Mouse (Mus musculus): ENCODE measurements around the gene Rab9b. TPM values are rescaled to one million over a fixed set of nuclear protein-coding genes. Genes with fewer than 3 reads are reported as not detected.

Gene Rab9b
- polyA plus RNA-seq (2016; fragmentation: Nextera tagmentation; extraction: Ambion mirVana) = 8.4 and 10.5 TPM in 2 replicates

DNA sequence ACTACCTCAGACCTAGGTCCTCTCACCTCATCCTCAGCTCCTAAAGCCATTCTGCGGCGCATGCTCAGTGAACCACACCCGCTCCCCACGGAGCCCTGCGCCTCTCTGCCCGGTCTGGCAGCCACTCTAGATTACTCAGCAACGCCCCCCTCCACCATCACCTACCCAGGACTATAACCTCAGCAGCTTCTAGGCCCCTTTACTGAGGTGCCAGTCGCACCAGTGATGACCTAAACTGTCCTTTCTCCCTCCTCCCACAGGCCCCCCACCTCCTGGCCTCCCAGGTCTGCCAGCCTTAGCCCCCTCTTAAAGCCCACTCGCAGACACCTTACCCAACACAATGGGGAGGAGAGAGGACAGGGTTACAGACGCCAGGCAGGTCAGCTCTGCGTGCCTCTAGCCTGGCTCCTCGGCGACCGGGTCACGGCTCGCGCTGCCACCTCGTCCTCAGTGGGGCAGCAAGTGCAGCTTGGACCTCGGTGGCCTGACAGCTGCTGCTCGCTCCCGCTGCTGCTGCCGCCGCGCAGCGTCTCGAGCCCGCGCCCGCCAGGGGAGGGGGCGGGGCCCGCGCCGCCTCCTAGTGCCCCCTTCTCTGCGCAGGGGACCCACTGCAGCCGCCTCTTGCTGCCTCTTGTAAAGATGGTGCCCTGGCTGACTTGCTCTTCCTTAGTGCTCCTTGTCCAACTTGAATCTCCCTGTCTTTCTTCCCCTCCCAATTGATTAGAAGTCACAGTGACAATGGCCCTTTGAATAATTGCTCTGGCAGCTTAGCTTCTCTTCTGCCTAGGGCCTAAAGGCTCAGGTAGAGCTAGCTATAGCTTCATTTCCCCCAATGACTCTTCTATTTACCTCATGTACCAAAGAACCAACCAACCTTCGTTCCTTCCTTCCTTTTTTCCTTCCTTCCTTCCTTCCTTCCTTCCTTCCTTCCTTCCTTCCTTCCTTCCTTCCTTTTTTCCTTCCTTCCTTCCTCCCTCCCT lies at the start of gene Rab9b:
Gene Rab9b, minus strand, starts transcription at position 695 of the 980 bp plus-strand sequence.
- 21% methylated on average over 22 of the region's 36 CpGs for WGBS
- Histone ChIP-seq H3K27ac (no peak within 1 kb of the TSS), H3K4me3 (peak within 1 kb of the TSS; percentile 50), H3K9me3 (no peaks in the 10 kb centered on the region), H3K9ac (peak within 1 kb of the TSS; percentile 56), H3K4me1 (no peaks in the 10 kb centered on the region), H3K36me3 (no peaks in the 10 kb centered on the region), H3K27me3 (replicated peaks) (no peaks in the 10 kb centered on the region), H3K4me2 (replicated peaks) (peak within 1 kb of the TSS; percentile 61)
- peak; percentile 96 for ATAC-seq (ENCODE audit: low FRiP score, low read depth)

DNA sequence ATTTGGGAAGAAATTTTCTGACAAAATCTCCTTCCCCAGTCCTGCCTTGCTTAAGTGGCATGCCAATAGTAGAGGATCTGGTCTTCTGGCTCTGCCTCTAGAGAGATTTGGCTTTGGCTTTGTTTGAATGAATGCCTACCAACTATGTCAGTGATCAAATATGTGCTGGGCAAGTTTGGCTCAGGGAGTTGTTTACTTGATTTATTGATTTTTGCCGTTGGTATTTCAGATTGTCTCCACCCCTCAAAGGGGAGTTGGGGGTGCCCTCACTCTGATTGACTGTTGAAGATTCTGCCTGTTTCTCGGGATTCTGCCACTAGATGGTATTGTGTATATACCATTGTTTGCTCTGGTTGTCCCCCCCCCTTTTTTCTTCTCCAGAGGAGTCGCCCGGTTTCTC lies 35.8 kb upstream of the Rab9b start:
- Histone ChIP-seq H3K36me3 (no peaks in the 10 kb centered on the region), H3K4me3 (no peak overlapping the region), H3K9ac (no peak overlapping the region), H3K9me3 (no peaks in the 10 kb centered on the region), H3K4me1 (no peaks in the 10 kb centered on the region), H3K4me2 (replicated peaks) (no peak overlapping the region), H3K27ac (no peak overlapping the region), H3K27me3 (replicated peaks) (no peaks in the 10 kb centered on the region)
- ATAC-seq (ENCODE audit: low FRiP score, low read depth) = no peak
- 72% methylated on average over 4 of the region's 4 CpGs for WGBS

DNA sequence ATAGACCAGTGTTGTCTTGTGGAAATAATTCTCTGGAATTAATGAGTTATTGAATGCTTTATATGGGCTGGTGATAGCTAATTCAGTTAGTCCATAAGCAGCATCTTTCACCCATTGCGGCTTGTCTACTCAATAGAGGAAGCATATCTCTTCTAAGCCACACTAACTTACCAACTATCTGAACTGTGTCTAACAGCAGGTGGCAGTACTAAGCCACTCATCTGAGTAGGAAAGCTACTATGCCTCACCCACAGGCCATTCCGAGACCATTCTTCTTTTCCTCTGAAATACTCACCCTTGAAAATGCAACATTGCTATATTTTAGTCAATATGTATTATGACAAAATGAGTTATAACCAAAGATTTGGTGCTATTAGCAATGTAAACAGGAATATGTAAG lies 27.2 kb upstream of the Rab9b start:
- Histone ChIP-seq H3K9ac (no peak overlapping the region), H3K27ac (no peak overlapping the region), H3K36me3 (no peaks in the 10 kb centered on the region), H3K4me1 (no peaks in the 10 kb centered on the region), H3K27me3 (replicated peaks) (no peaks in the 10 kb centered on the region), H3K9me3 (no peaks in the 10 kb centered on the region), H3K4me2 (replicated peaks) (no peak overlapping the region), H3K4me3 (no peak overlapping the region)
- ATAC-seq (ENCODE audit: low FRiP score, low read depth) = no peak
- 69% methylated on average over 2 of the region's 2 CpGs for WGBS

DNA sequence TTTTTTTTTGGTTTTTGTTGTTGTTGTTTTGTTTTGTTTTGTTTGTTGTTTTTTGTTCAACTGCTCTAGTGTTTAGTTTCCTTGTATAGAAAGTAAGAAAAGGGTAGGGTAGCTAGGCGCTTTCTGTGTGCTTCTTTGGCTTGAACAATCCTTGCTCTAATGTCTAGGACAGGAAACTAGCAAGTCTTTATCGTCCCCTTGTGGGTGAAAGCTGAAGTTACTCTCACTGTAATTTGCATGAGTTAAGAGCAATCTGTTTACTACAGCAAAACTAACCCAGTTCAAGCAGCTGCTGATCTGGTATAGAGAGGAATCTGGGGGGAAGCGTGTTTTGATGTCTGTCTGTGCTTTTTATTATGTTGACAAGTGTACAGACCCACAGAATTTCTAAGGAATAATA lies 18.3 kb downstream of the Rab9b start:
- 41% methylated on average over 3 of the region's 3 CpGs for WGBS
- ATAC-seq (ENCODE audit: low FRiP score, low read depth) = no peak
- Histone ChIP-seq H3K4me1 (no peaks in the 10 kb centered on the region), H3K4me2 (replicated peaks) (no peak overlapping the region), H3K4me3 (no peak overlapping the region), H3K27me3 (replicated peaks) (no peaks in the 10 kb centered on the region), H3K9me3 (no peaks in the 10 kb centered on the region), H3K9ac (no peak overlapping the region), H3K36me3 (no peaks in the 10 kb centered on the region), H3K27ac (no peak overlapping the region)

DNA sequence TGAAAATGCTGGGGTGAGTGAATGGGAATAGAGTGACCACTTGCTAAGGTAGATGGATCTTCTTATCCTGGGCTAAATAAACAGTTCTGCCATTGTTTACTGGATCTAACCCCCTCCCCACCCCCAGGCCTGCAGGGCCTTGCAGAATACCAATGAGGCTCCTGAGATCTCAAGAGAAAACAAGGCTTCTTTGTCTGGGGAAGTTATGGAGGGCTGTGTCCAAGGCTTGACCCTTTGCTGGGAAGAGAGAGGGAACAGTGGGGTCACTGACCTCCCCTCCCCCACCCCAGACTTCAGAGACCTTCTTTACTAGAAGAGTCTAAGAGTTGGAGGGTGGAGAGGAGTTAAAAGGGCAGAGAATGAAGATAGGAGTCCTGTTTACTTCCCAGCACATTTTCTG lies 39.9 kb downstream of the Rab9b start:
- H3K4me2 ChIP-seq (replicated peaks) = no peak overlapping the region
- no peak for ATAC-seq (ENCODE audit: low FRiP score, low read depth)
- 0 out of 2 replicates have a peak, but pooled peaks cover 3% of the 10 kb centered on the region for H3K4me1 ChIP-seq
- H3K27ac ChIP-seq = no peak overlapping the region
- no peak overlapping the region for H3K9ac ChIP-seq
- no peaks in the 10 kb centered on the region for H3K27me3 ChIP-seq (replicated peaks)
- H3K36me3 ChIP-seq = no peaks in the 10 kb centered on the region
- H3K4me3 ChIP-seq = no peak overlapping the region
- no peaks in the 10 kb centered on the region for H3K9me3 ChIP-seq

DNA sequence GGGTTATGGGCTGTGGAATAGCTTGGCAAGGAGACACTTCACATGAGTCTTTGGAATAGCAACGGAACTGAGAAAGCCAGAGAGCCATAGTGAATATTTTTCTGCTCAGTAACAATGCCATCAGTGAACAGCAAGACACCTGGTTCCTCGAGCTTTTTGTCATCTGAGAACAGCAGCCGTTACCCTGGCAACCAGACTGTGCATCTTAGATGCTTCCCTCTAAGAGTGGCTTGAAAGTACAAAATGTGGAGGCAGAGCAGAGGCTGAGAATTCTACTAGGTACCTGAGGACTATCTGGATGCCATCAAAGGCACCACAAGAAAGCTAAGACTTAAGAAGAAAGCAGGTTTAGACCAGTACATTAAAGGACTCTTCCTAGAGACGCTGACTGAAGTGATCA lies 43.5 kb downstream of the Rab9b start:
- Histone ChIP-seq H3K4me3 (no peak overlapping the region), H3K27ac (no peak overlapping the region), H3K36me3 (no peaks in the 10 kb centered on the region), H3K4me2 (replicated peaks) (no peak overlapping the region), H3K9me3 (no peaks in the 10 kb centered on the region), H3K4me1 (0 out of 2 replicates have a peak, but pooled peaks cover 3% of the 10 kb centered on the region), H3K27me3 (replicated peaks) (no peaks in the 10 kb centered on the region), H3K9ac (no peak overlapping the region)
- no peak for ATAC-seq (ENCODE audit: low FRiP score, low read depth)
- WGBS = 65% methylated on average over 4 of the region's 4 CpGs

DNA sequence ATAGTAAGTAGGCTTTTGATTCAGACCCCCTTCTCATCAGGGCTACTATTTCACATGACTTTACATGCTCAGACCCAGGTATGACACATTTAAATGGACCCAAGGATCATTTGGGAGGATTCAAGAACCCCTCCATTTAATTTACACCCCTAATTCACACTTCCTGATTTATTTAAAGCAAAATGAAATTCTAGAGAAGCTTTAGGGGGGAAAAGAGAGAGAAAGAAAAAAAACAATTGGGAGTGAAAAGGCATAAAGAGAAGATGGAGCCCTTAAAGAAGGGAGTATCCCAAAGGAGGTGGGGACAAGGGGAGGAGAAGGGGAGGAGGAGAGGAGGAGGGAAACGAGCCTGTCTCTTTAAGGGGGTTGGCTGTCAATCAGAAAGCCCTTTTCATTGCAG lies 46.2 kb downstream of the Rab9b start, which contains the start of gene Plp1:
Gene Plp1, plus strand, starts transcription at position 301 of the 400 bp plus-strand sequence.
- Histone ChIP-seq H3K9ac (no peak within 1 kb of the TSS), H3K4me1 (no peaks in the 10 kb centered on the region), H3K27ac (no peak within 1 kb of the TSS), H3K27me3 (replicated peaks) (no peaks in the 10 kb centered on the region), H3K4me2 (replicated peaks) (no peak within 1 kb of the TSS), H3K9me3 (no peaks in the 10 kb centered on the region), H3K36me3 (no peaks in the 10 kb centered on the region), H3K4me3 (no peak within 1 kb of the TSS)
- WGBS = 25% methylated on average over 1 of the region's 1 CpGs
- no peak for ATAC-seq (ENCODE audit: low FRiP score, low read depth)

DNA sequence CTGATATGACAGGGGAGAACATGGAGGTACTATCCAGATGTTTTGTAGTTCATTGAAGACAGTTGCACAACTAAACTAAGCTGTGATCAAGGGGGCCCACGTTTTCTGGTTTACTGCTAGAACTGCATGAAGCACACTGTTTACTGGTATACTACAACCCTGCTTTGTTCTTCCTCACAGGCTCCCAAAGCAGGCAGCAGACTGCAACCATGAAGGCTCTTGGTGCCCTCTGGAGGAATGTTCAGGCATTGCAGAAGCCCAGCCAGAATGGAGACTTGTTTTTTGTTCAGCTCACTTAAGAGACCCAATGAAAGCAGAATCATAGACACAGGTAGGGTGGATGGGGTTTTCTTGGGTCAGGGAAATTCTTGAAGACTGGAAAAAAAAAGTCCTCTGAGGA lies 48.3 kb downstream of the Rab9b start:
- Histone ChIP-seq H3K27me3 (replicated peaks) (no peaks in the 10 kb centered on the region), H3K4me1 (no peaks in the 10 kb centered on the region), H3K36me3 (no peaks in the 10 kb centered on the region), H3K4me2 (replicated peaks) (no peak overlapping the region), H3K4me3 (no peak overlapping the region), H3K9ac (no peak overlapping the region), H3K9me3 (no peaks in the 10 kb centered on the region), H3K27ac (no peak overlapping the region)
- WGBS = 13% methylated on average over 1 of the region's 1 CpGs
- peak; percentile 89 for ATAC-seq (ENCODE audit: low FRiP score, low read depth)

DNA sequence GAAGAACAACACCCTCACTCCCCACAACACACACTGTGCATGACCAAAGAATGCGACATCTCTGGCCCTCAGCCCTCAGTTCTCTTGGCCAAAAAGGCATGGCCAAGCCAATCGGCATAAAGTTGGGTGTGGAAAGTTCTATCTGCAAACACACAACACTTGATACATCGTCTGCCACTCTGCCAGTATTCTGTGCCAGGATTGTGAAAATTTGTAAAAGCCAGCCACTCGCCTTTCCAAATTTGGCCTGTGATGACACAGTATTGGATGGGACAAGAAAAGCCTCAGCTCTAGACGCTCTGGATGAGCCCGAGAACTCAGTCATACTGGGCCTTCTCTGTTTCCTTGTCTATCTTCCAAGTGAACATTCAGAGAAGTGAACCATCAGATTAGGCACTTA lies 48.8 kb downstream of the Rab9b start:
- H3K9ac ChIP-seq = no peak overlapping the region
- no peaks in the 10 kb centered on the region for H3K27me3 ChIP-seq (replicated peaks)
- H3K36me3 ChIP-seq = no peaks in the 10 kb centered on the region
- no peaks in the 10 kb centered on the region for H3K4me1 ChIP-seq
- WGBS = 88% methylated on average over 6 of the region's 6 CpGs
- H3K27ac ChIP-seq = no peak overlapping the region
- no peak overlapping the region for H3K4me3 ChIP-seq
- no peaks in the 10 kb centered on the region for H3K9me3 ChIP-seq
- H3K4me2 ChIP-seq (replicated peaks) = no peak overlapping the region
- ATAC-seq (ENCODE audit: low FRiP score, low read depth) = peak; percentile 44; the same call in 1 of the 2 replicates

Other genes starting within 250 kb of the Rab9b start
- 12.0 and 12.2 TPM in 2 replicates for gene Tceal1, start 160.8 kb downstream of the Rab9b start, polyA plus RNA-seq (2016; fragmentation: Nextera tagmentation; extraction: Ambion mirVana)
- 531 and 541 TPM in 2 replicates for gene Morf4l2, start 125.1 kb downstream of the Rab9b start, polyA plus RNA-seq (2016; fragmentation: Nextera tagmentation; extraction: Ambion mirVana)
- gene Glra4, start 88.6 kb downstream of the Rab9b start, polyA plus RNA-seq (2016; fragmentation: Nextera tagmentation; extraction: Ambion mirVana) = 0.13 and 0.22 TPM in 2 replicates
- gene Plp1, start 46.1 kb downstream of the Rab9b start, polyA plus RNA-seq (2016; fragmentation: Nextera tagmentation; extraction: Ambion mirVana) = 32.7 and 39.4 TPM in 2 replicates
- gene H2bfm, start 58.6 kb upstream of the Rab9b start, polyA plus RNA-seq (2016; fragmentation: Nextera tagmentation; extraction: Ambion mirVana) = not detected in 2 replicates
- 81.4 and 93.4 TPM in 2 replicates for gene Tmsb15b2, start 106.7 kb upstream of the Rab9b start, polyA plus RNA-seq (2016; fragmentation: Nextera tagmentation; extraction: Ambion mirVana)
- 8.6 and 10.2 TPM in 2 replicates for gene Tmsb15l, start 108.1 kb upstream of the Rab9b start, polyA plus RNA-seq (2016; fragmentation: Nextera tagmentation; extraction: Ambion mirVana)
- gene Tmsb15b1, start 108.1 kb upstream of the Rab9b start, polyA plus RNA-seq (2016; fragmentation: Nextera tagmentation; extraction: Ambion mirVana) = 26.5 and 31.5 TPM in 2 replicates
- 129 and 142 TPM in 2 replicates for gene Zcchc18, start 124.4 kb upstream of the Rab9b start, polyA plus RNA-seq (2016; fragmentation: Nextera tagmentation; extraction: Ambion mirVana)
- 12.9 and 14.7 TPM in 2 replicates for gene Slc25a53, start 169.5 kb upstream of the Rab9b start, polyA plus RNA-seq (2016; fragmentation: Nextera tagmentation; extraction: Ambion mirVana)
- gene Fam199x, start 180.8 kb upstream of the Rab9b start, polyA plus RNA-seq (2016; fragmentation: Nextera tagmentation; extraction: Ambion mirVana) = 9.8 and 10.2 TPM in 2 replicates

Data from neural tube, embryonic 12.5 days (tissue).